Mouse (Mus musculus): ENCODE measurements at regions not wholly inside any gene's neighbourhood (a gene's known extent, or its start where the extent isn't known, plus 50 kb on each side); places are given as distances from the start of the nearest gene placed in this dataset.

GRCm38 (mm10) chr16:30652692-30653091 is 53.2 kb downstream of the Fam43a start:
- no peak for DNase-seq

GRCm38 (mm10) chr16:30653806-30654205 is 54.3 kb downstream of the Fam43a start:
- DNase-seq: peak; percentile 35 to 68

GRCm38 (mm10) chr16:30654226-30654625 is 54.7 kb downstream of the Fam43a start:
- no peak for DNase-seq

- DNase-seq: peak; percentile 20 to 28
Measured at GRCm38 (mm10) chr16:30655798-30656221, 56.3 kb downstream of the Fam43a start.

GRCm38 (mm10) chr16:30656881-30657280 is 57.4 kb downstream of the Fam43a start:
- no peak for DNase-seq

- DNase-seq: no peak
Measured at GRCm38 (mm10) chr16:30658921-30659320, 59.4 kb downstream of the Fam43a start.

- no peak for DNase-seq
Measured at GRCm38 (mm10) chr16:30661086-30661977, 61.8 kb downstream of the Fam43a start.

- no peak for DNase-seq
Measured at GRCm38 (mm10) chr16:30663055-30663454, 63.5 kb downstream of the Fam43a start.

- no peak for DNase-seq
Measured at GRCm38 (mm10) chr16:30663971-30664370, 64.4 kb downstream of the Fam43a start.

- DNase-seq: no peak
Measured at GRCm38 (mm10) chr16:30664433-30664832, 64.9 kb downstream of the Fam43a start.

- no peak for DNase-seq
Measured at GRCm38 (mm10) chr16:30665881-30666280, 66.4 kb downstream of the Fam43a start.

- no peak for DNase-seq
Measured at GRCm38 (mm10) chr16:30669883-30670282, 70.4 kb downstream of the Fam43a start.

- peak in 1 of 2 experiments; percentile 15 for DNase-seq
Measured at GRCm38 (mm10) chr16:30671584-30671983, 72.1 kb downstream of the Fam43a start.

- no peak for DNase-seq
Measured at GRCm38 (mm10) chr16:30672776-30673550, 73.4 kb downstream of the Fam43a start.

- no peak for DNase-seq
Measured at GRCm38 (mm10) chr16:30673662-30674061, 74.1 kb downstream of the Fam43a start.

- DNase-seq: no peak
Measured at GRCm38 (mm10) chr16:30675829-30676228, 76.3 kb downstream of the Fam43a start.

GRCm38 (mm10) chr16:30677016-30677415 is 77.5 kb downstream of the Fam43a start:
- DNase-seq: no peak

- no peak for DNase-seq
Measured at GRCm38 (mm10) chr16:30677896-30678707, 78.6 kb downstream of the Fam43a start.

GRCm38 (mm10) chr16:30678708-30679492 is 79.4 kb downstream of the Fam43a start:
- no peak for DNase-seq

- DNase-seq: no peak
Measured at GRCm38 (mm10) chr16:30679493-30679811, 79.9 kb downstream of the Fam43a start.

- DNase-seq: no peak
Measured at GRCm38 (mm10) chr16:30681421-30681820, 81.9 kb downstream of the Fam43a start.

- DNase-seq: peak in 1 of 2 experiments; percentile 22
Measured at GRCm38 (mm10) chr16:30683986-30684385, 84.5 kb downstream of the Fam43a start.
